Mouse (Mus musculus) MEL (cell line): ENCODE data around the gene Camta1. TPM values are rescaled to one million over a fixed set of nuclear protein-coding genes. Genes with fewer than 3 reads are reported as not detected.

Source experiments
- DNase-seq: peaks from one replicate; pipeline ENCODE4 v3.0.0; 2011; ENCODE audit warnings: low read depth, low spot score
- H3K27ac ChIP-seq: 2 replicates; pipeline ENCODE4 v1.5.1; 2012; ENCODE audit warnings: low read depth, mild to moderate bottlenecking, control low read depth, low read length, moderate library complexity; ENCODE audit not compliant: control insufficient read depth
- H3K27me3 ChIP-seq, 2 experiments: fragments of 150-350 bp in 1 of 2; sonication (generic) in 1 of 2; 2 replicates each; pipeline ENCODE4 v1.6.1; 2012; ENCODE audit warnings: low read length in 2 of 2, mild to moderate bottlenecking in 2 of 2, improper control_type of control experiment in 1 of 2, moderate library complexity in 1 of 2; ENCODE audit not compliant: insufficient read depth in 2 of 2, control insufficient read depth in 1 of 2
- H3K36me3 ChIP-seq, 2 experiments: 2 replicates each; pipeline ENCODE4 v1.6.1; 2012 to 2014; ENCODE audit warnings: low read length in 2 of 2, improper control_type of control experiment in 1 of 2, inconsistent platforms in 1 of 2, mild to moderate bottlenecking in 1 of 2; ENCODE audit not compliant: insufficient read depth in 2 of 2, control insufficient read depth in 1 of 2
- H3K4me1 ChIP-seq, 2 experiments: fragments of 150-350 bp in 1 of 2; sonication (generic) in 1 of 2; 2 replicates each; pipeline ENCODE4 v1.6.1; 2012; ENCODE audit warnings: low read length in 2 of 2, improper control_type of control experiment in 1 of 2, mild to moderate bottlenecking in 1 of 2; ENCODE audit not compliant: insufficient read depth in 2 of 2, control insufficient read depth in 1 of 2
- H3K4me3 ChIP-seq, 2 experiments: fragments of 150-350 bp in 1 of 2; sonication (generic) in 1 of 2; 2 replicates each; pipeline ENCODE4 v1.5.1; 2012; ENCODE audit warnings: low read depth in 2 of 2, low read length in 2 of 2, mild to moderate bottlenecking in 2 of 2, moderate library complexity in 2 of 2, control low read depth in 1 of 2, improper control_type of control experiment in 1 of 2; ENCODE audit not compliant: control insufficient read depth in 1 of 2, insufficient read depth in 1 of 2
- H3K79me2 ChIP-seq: 2 replicates; pipeline ENCODE4 v1.6.1; 2012; ENCODE audit warnings: mild to moderate bottlenecking, low read length, moderate library complexity; ENCODE audit not compliant: control insufficient read depth, poor library complexity, insufficient read depth
- H3K9ac ChIP-seq: 2 replicates; pipeline ENCODE4 v1.6.1; 2012; ENCODE audit warnings: low read depth, mild to moderate bottlenecking, control low read depth, low read length, moderate library complexity; ENCODE audit not compliant: control insufficient read depth, poor library complexity, severe bottlenecking
- H3K9me3 ChIP-seq: fragments of 150-350 bp; sonication (generic); replicated peaks from 2 replicates; pipeline ENCODE4 v1.6.1; 2012; ENCODE audit warnings: mild to moderate bottlenecking, low read length, improper control_type of control experiment, moderate library complexity; ENCODE audit not compliant: insufficient read depth
- CTCF ChIP-seq, 3 experiments: IDR thresholded peaks in 2 of 3; conservative IDR thresholded peaks in 1 of 3; 2 replicates each; pipeline ENCODE4 v1.5.1; 2011 to 2012; ENCODE audit warnings: low read length in 3 of 3, low read depth in 2 of 3, mild to moderate bottlenecking in 2 of 3, improper control_type of control experiment in 1 of 3, inconsistent platforms in 1 of 3, mixed read lengths in 1 of 3, moderate library complexity in 1 of 3; ENCODE audit not compliant: control insufficient read depth in 1 of 3, insufficient read depth in 1 of 3, poor library complexity in 1 of 3, severe bottlenecking in 1 of 3
- GABPA ChIP-seq: IDR thresholded peaks from 2 replicates; pipeline ENCODE4 v1.6.1; 2012; ENCODE audit warnings: low read depth, mild to moderate bottlenecking, inconsistent platforms, low read length, improper control_type of control experiment, moderate library complexity
- GATA1 ChIP-seq: IDR thresholded peaks from 2 replicates; pipeline ENCODE4 v1.6.1; 2011; ENCODE audit warnings: low read depth, low read length, improper control_type of control experiment
- HCFC1 ChIP-seq: IDR thresholded peaks from 2 replicates; pipeline ENCODE4 v1.6.1; 2012; ENCODE audit warnings: low read depth, mild to moderate bottlenecking, inconsistent platforms, low read length, improper control_type of control experiment, moderate library complexity
- MAFK ChIP-seq: IDR thresholded peaks from 2 replicates; pipeline ENCODE4 v1.6.1; 2011; ENCODE audit warnings: low read depth, mild to moderate bottlenecking, low read length, improper control_type of control experiment, borderline replicate concordance
- MAZ ChIP-seq: IDR thresholded peaks from 2 replicates; pipeline ENCODE4 v1.6.1; 2012; ENCODE audit warnings: low read depth, mild to moderate bottlenecking, inconsistent platforms, low read length, improper control_type of control experiment
- MEF2A ChIP-seq: IDR thresholded peaks from 2 replicates; pipeline ENCODE4 v1.6.1; 2014; ENCODE audit warnings: low read depth, mild to moderate bottlenecking, inconsistent platforms, low read length, improper control_type of control experiment; ENCODE audit not compliant: poor library complexity, insufficient replicate concordance, severe bottlenecking; ENCODE audit errors: extremely low read depth
- MYC ChIP-seq: IDR thresholded peaks from 2 replicates; pipeline ENCODE4 v1.6.1; 2011; ENCODE audit warnings: low read depth, mild to moderate bottlenecking, low read length, improper control_type of control experiment, moderate library complexity
- NRF1 ChIP-seq: IDR thresholded peaks from 2 replicates; pipeline ENCODE4 v1.6.1; 2014; ENCODE audit warnings: low read depth, mild to moderate bottlenecking, inconsistent platforms, low read length, improper control_type of control experiment, moderate library complexity; ENCODE audit not compliant: poor library complexity, insufficient read depth, severe bottlenecking
- POLR2A ChIP-seq, 2 experiments: IDR thresholded peaks; 2 replicates each; pipeline ENCODE4 v1.6.1; 2011 to 2012; ENCODE audit warnings: low read length in 2 of 2, mild to moderate bottlenecking in 2 of 2, control low read depth in 1 of 2, improper control_type of control experiment in 1 of 2, low read depth in 1 of 2, moderate library complexity in 1 of 2; ENCODE audit not compliant: control insufficient read depth in 1 of 2, insufficient read depth in 1 of 2, poor library complexity in 1 of 2
- POLR2AphosphoS5 ChIP-seq: IDR thresholded peaks from 2 replicates; pipeline ENCODE4 v1.6.1; 2012; ENCODE audit warnings: low read depth, borderline replicate concordance, mild to moderate bottlenecking, inconsistent platforms, low read length, moderate library complexity, mixed read lengths
- RCOR1 ChIP-seq: IDR thresholded peaks from 2 replicates; pipeline ENCODE4 v1.6.1; 2012; ENCODE audit warnings: low read depth, mild to moderate bottlenecking, inconsistent platforms, low read length, improper control_type of control experiment
- SMC3 ChIP-seq: IDR thresholded peaks from 2 replicates; pipeline ENCODE4 v1.6.1; 2011; ENCODE audit warnings: low read depth, low read length, improper control_type of control experiment
- TAL1 ChIP-seq: IDR thresholded peaks from 2 replicates; pipeline ENCODE4 v1.6.1; 2012; ENCODE audit warnings: mild to moderate bottlenecking, inconsistent platforms, low read length, moderate library complexity, mixed read lengths
- UBTF ChIP-seq: IDR thresholded peaks from 2 replicates; pipeline ENCODE4 v1.6.1; 2012; ENCODE audit warnings: low read depth, mild to moderate bottlenecking, inconsistent platforms, low read length, improper control_type of control experiment, moderate library complexity, borderline replicate concordance; ENCODE audit not compliant: insufficient read depth
- USF1 ChIP-seq: IDR thresholded peaks from 2 replicates; pipeline ENCODE4 v1.6.1; 2014; ENCODE audit warnings: low read depth, mild to moderate bottlenecking, inconsistent platforms, low read length, improper control_type of control experiment, moderate library complexity
- ZMIZ1 ChIP-seq: IDR thresholded peaks from 2 replicates; pipeline ENCODE4 v1.6.1; 2012; ENCODE audit warnings: low read depth, mild to moderate bottlenecking, inconsistent platforms, low read length, improper control_type of control experiment, moderate library complexity
- ZNF384 ChIP-seq: IDR thresholded peaks from 2 replicates; pipeline ENCODE4 v1.6.1; 2012; ENCODE audit warnings: low read depth, mild to moderate bottlenecking, inconsistent platforms, low read length, improper control_type of control experiment
- polyA plus RNA-seq, 2 experiments: library from polyadenylated mRNA; stranded (reverse) in 1 of 2; unstranded in 1 of 2; fragments of >175 nt in 1 of 2; fragments of >200 nt in 1 of 2; gene quantifications; 2 replicates each; pipeline versions ENCODE4 v1.2.1 to v1.2.4; 2012; ENCODE audit warnings: low replicate concordance in 2 of 2, low read depth in 1 of 2; ENCODE audit not compliant: insufficient read length in 2 of 2, insufficient read depth in 1 of 2, missing spikeins in 1 of 2
- total RNA-seq: library from RNA; depleted of rRNA; stranded (reverse); fragments of 300-350 nt; gene quantifications from 2 replicates; pipeline ENCODE4 v1.2.3, GENCODE M21; 2012

Gene Camta1
- total and polyA plus RNA-seq, 3 experiments = 28.2 to 87.5 TPM; not detected in 1

- no peaks in the 10 kb centered on the region for H3K79me2 ChIP-seq
- no peak for DNase-seq
- H3K27me3 ChIP-seq = no peaks in the 10 kb centered on the region
These were observed 94.3 kb downstream of the Camta1 start for GRCm38 (mm10) chr4:151767361-151767760.

GRCm38 (mm10) chr4:151765376-151765775 is 96.3 kb downstream of the Camta1 start:
- no peak overlapping the region for H3K27ac ChIP-seq
- H3K79me2 ChIP-seq = no peaks in the 10 kb centered on the region
- no peaks in the 10 kb centered on the region for H3K9me3 ChIP-seq
- no peak for TF ChIP-seq ZNF384
- TF ChIP-seq MAZ = no peak
- TF ChIP-seq POLR2AphosphoS5 = no peak
- no peak for TF ChIP-seq CTCF (IDR thresholded peaks at IDR 0.05 in 2 of 3, conservative IDR thresholded peaks at IDR 0.05 in 1 of 3; ENCODE audit: control insufficient read depth in 1 of 3, insufficient read depth in 1 of 3, low read depth in 2 of 3, low read length in 3 of 3, poor library complexity in 1 of 3, severe bottlenecking in 1 of 3)
- TF ChIP-seq UBTF = no peak
- no peaks in the 10 kb centered on the region for H3K4me1 ChIP-seq
- H3K27me3 ChIP-seq = no peaks in the 10 kb centered on the region
- H3K9ac ChIP-seq = no peak overlapping the region
- DNase-seq = no peak
- no peaks in the 10 kb centered on the region for H3K36me3 ChIP-seq
- H3K4me3 ChIP-seq = no peak overlapping the region

More at GRCm38 (mm10) chr4:151767361-151767760, 94.3 kb downstream of the Camta1 start:
- no peak overlapping the region for H3K9ac ChIP-seq
- H3K4me3 ChIP-seq = no peak overlapping the region
- no peak for TF ChIP-seq GABPA
- no peak for TF ChIP-seq USF1
- TF ChIP-seq GATA1 = no peak
- no peak for TF ChIP-seq TAL1
- TF ChIP-seq HCFC1 = no peak
- no peak for TF ChIP-seq POLR2A (IDR thresholded peaks at IDR 0.05; ENCODE audit: control insufficient read depth in 1 of 2, insufficient read depth in 1 of 2, low read depth in 1 of 2, low read length in 2 of 2, poor library complexity in 1 of 2)
- TF ChIP-seq SMC3 = no peak
- TF ChIP-seq ZMIZ1 = no peak
- no peak for TF ChIP-seq UBTF
- no peak for TF ChIP-seq RCOR1
- TF ChIP-seq MAFK = no peak
- no peak for TF ChIP-seq NRF1
- TF ChIP-seq MAZ = no peak
- TF ChIP-seq ZNF384 = no peak
- TF ChIP-seq MYC = no peak
- no peak for TF ChIP-seq MEF2A
- no peak overlapping the region for H3K27ac ChIP-seq
- H3K4me1 ChIP-seq = no peaks in the 10 kb centered on the region
- no peaks in the 10 kb centered on the region for H3K9me3 ChIP-seq
- no peaks in the 10 kb centered on the region for H3K36me3 ChIP-seq
